Mouse (Mus musculus) induced T-regulatory cell, adult 2 months (primary cell): ENCODE data around the gene Krt42.
A peak's percentile ranks its signal among the peaks of the same experiment; 100 is the strongest.
"Not testable (repeated sequence)": the region's sequence is repeated elsewhere in the genome, so short reads cannot be mapped to it uniquely, and the experiment has no call there.

Experiments used
- DNase-seq: peaks from one replicate; pipeline ENCODE4 v3.0.0-alpha.2; 2012; ENCODE audit warnings: low read depth

Krt42 gene

GRCm38 (mm10) chr11:100269821-100270332 lies at the start of gene Krt42:
Gene Krt42 (minus strand): TSS chr11:100269871.
- DNase-seq = no peak

GRCm38 (mm10) chr11:100318529-100319451 lies 49.1 kb upstream of the Krt42 start:
- no peak for DNase-seq

GRCm38 (mm10) chr11:100317826-100318380 lies 48.2 kb upstream of the Krt42 start:
- DNase-seq = no peak

- no peak for DNase-seq
These were observed 45.8 kb upstream of the Krt42 start for GRCm38 (mm10) chr11:100315439-100315838.

GRCm38 (mm10) chr11:100313424-100313823 lies 43.8 kb upstream of the Krt42 start:
- no peak for DNase-seq

GRCm38 (mm10) chr11:100312096-100312679 lies 42.5 kb upstream of the Krt42 start:
- no peak for DNase-seq

GRCm38 (mm10) chr11:100311656-100312055 lies 42.0 kb upstream of the Krt42 start:
- no peak for DNase-seq

GRCm38 (mm10) chr11:100308672-100309071 lies 39.0 kb upstream of the Krt42 start:
- not testable (repeated sequence) for DNase-seq

GRCm38 (mm10) chr11:100307900-100308299 lies 38.2 kb upstream of the Krt42 start:
- no peak for DNase-seq

- no peak for DNase-seq
These were observed 31.6 kb upstream of the Krt42 start for GRCm38 (mm10) chr11:100301292-100301691.

GRCm38 (mm10) chr11:100300293-100300692 lies 30.6 kb upstream of the Krt42 start:
- peak; percentile 84 for DNase-seq

- peak; percentile 87 for DNase-seq
These were observed 28.8 kb upstream of the Krt42 start for GRCm38 (mm10) chr11:100298274-100299036.

GRCm38 (mm10) chr11:100297801-100298200 lies 28.1 kb upstream of the Krt42 start:
- DNase-seq = peak; percentile 73

- peak; percentile 91 for DNase-seq
These were observed 25.6 kb upstream of the Krt42 start for GRCm38 (mm10) chr11:100295308-100295707.

GRCm38 (mm10) chr11:100292884-100293283 lies 23.2 kb upstream of the Krt42 start:
- DNase-seq = no peak

- no peak for DNase-seq
These were observed 20.6 kb upstream of the Krt42 start for GRCm38 (mm10) chr11:100290235-100290634.

- no peak for DNase-seq
These were observed 19.3 kb upstream of the Krt42 start for GRCm38 (mm10) chr11:100288942-100289341.

GRCm38 (mm10) chr11:100287024-100287423 lies 17.4 kb upstream of the Krt42 start:
- DNase-seq = no peak

GRCm38 (mm10) chr11:100284988-100285387 lies 15.3 kb upstream of the Krt42 start:
- no peak for DNase-seq

GRCm38 (mm10) chr11:100282549-100282948 lies 12.9 kb upstream of the Krt42 start:
- DNase-seq = peak; percentile 80

- DNase-seq = peak; percentile 90
These were observed 12.2 kb upstream of the Krt42 start for GRCm38 (mm10) chr11:100281596-100282544.
